Mouse (Mus musculus) adrenal gland, adult 10 weeks (tissue): Measurements from ENCODE around the gene Aipl1. TPM values are rescaled to one million over a fixed set of nuclear protein-coding genes. Genes with fewer than 3 reads are reported as not detected.

ENCODE experiments used
- polyA plus RNA-seq: library from polyadenylated mRNA; stranded (reverse); fragments of 350-450 nt; fragmentation: Illumina TruSeq; extraction: RNeasy Lipid Tissue Mini Kit (QIAGEN cat#74804); gene quantifications from one replicate; pipeline ENCODE4 v1.2.3, GENCODE M21; 2014; ENCODE audit warnings: low read depth, low replicate concordance

Aipl1 gene
- not detected for polyA plus RNA-seq

DNA sequence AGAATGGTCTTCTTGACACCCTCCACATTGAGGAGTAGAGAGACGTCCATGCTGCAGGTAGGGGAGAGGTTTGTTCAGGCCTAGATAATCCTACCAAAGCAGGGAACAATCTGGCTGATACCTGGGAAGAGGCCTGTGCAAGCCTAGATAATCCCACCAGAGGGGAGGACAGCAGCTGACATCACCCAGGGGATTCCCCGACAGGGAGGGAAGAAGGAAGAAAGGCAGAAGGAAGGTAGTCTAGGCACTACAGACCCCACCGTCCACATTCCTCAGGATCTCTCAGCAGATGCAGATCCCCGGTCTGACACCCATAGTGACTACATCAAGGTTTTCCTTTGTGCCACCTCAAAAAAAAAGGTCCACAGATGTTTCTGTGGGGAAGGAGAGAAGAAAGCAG is at the start of gene Aipl1:
Aipl1 (minus strand) TSS at position 101 of the 400 bp plus-strand sequence.

GRCm38 (mm10) chr11:72041768-72042607 is 4.7 kb upstream of the Aipl1 start, which contains the start of gene Pimreg:
Gene Pimreg (plus strand): TSS chr11:72042032.

Other genes with a start within 250 kb of the Aipl1 start
- 0.41 TPM for gene Pimreg, start 4.5 kb upstream of the Aipl1 start, polyA plus RNA-seq
- 0.35 TPM for gene Pitpnm3, start 98.3 kb upstream of the Aipl1 start, polyA plus RNA-seq
- gene Gm43951, start 169.3 kb upstream of the Aipl1 start, polyA plus RNA-seq, result not detected
- gene 4933427D14Rik, start 169.9 kb upstream of the Aipl1 start, polyA plus RNA-seq, result 6.8 TPM
- 150 TPM for gene Txndc17, start 170.0 kb upstream of the Aipl1 start, polyA plus RNA-seq
- gene Med31, start 178.1 kb upstream of the Aipl1 start, polyA plus RNA-seq, result 8.9 TPM
- not detected for gene Slc13a5, start 229.7 kb upstream of the Aipl1 start, polyA plus RNA-seq